Mouse (Mus musculus) cerebellum, adult 8-10 months (tissue): ENCODE data around the gene Pdk3.

Experiments
- DNase-seq: peaks from one replicate; pipeline ENCODE4 v3.0.0; 2022

Pdk3 gene

GRCm38 (mm10) chrX:93831561-93832336 is at the start of gene Pdk3:
TSS of gene Pdk3 (minus strand) at chrX:93832201.
- peak; percentile 79 for DNase-seq

GRCm38 (mm10) chrX:93877634-93878016 is 45.6 kb upstream of the Pdk3 start:
- DNase-seq: no peak

- no peak for DNase-seq
These were observed 45.1 kb upstream of the Pdk3 start for GRCm38 (mm10) chrX:93876981-93877633.

GRCm38 (mm10) chrX:93863393-93863792 is 31.4 kb upstream of the Pdk3 start:
- DNase-seq: no peak

GRCm38 (mm10) chrX:93862525-93863086 is 30.6 kb upstream of the Pdk3 start:
- no peak for DNase-seq

- DNase-seq: no peak
These were observed 25.8 kb upstream of the Pdk3 start for GRCm38 (mm10) chrX:93857756-93858155.

GRCm38 (mm10) chrX:93832337-93832884 is 410 bp upstream of the Pdk3 start:
- no peak for DNase-seq

- no peak for DNase-seq
These were observed 6.2 kb downstream of the Pdk3 start for GRCm38 (mm10) chrX:93825787-93826186.

GRCm38 (mm10) chrX:93808040-93808439 is 24.0 kb downstream of the Pdk3 start:
- DNase-seq: no peak

- peak; percentile 28 for DNase-seq
These were observed 38.8 kb downstream of the Pdk3 start for GRCm38 (mm10) chrX:93793168-93793567.

GRCm38 (mm10) chrX:93789562-93789961 is 42.4 kb downstream of the Pdk3 start:
- no peak for DNase-seq

- no peak for DNase-seq
These were observed 71.2 kb downstream of the Pdk3 start for GRCm38 (mm10) chrX:93760770-93761169.

GRCm38 (mm10) chrX:93756867-93757455 is 75.0 kb downstream of the Pdk3 start:
- DNase-seq: no peak

- DNase-seq: no peak
These were observed 76.7 kb downstream of the Pdk3 start for GRCm38 (mm10) chrX:93755210-93755842.

GRCm38 (mm10) chrX:93750566-93750965 is 81.4 kb downstream of the Pdk3 start:
- DNase-seq: no peak

GRCm38 (mm10) chrX:93749165-93749564 is 82.8 kb downstream of the Pdk3 start:
- no peak for DNase-seq

GRCm38 (mm10) chrX:93732975-93733748 is 98.8 kb downstream of the Pdk3 start:
- no peak for DNase-seq

GRCm38 (mm10) chrX:93732407-93732806 is 99.6 kb downstream of the Pdk3 start:
- no peak for DNase-seq

- DNase-seq: no peak
These were observed 101.1 kb downstream of the Pdk3 start for GRCm38 (mm10) chrX:93730854-93731253.

- DNase-seq: no peak
These were observed 102.5 kb downstream of the Pdk3 start for GRCm38 (mm10) chrX:93729529-93729928.
